Mouse (Mus musculus) retina, embryonic 14.5 days (tissue): ENCODE measurements around the gene Ttbk1.
"Not testable (repeated sequence)": the region's sequence is repeated elsewhere in the genome, so short reads cannot be mapped to it uniquely, and the experiment has no call there.

Source experiments
- DNase-seq: peaks from one replicate; pipeline ENCODE4 v3.0.0-alpha.2; 2015; ENCODE audit warnings: low spot score

The Ttbk1 gene

DNA sequence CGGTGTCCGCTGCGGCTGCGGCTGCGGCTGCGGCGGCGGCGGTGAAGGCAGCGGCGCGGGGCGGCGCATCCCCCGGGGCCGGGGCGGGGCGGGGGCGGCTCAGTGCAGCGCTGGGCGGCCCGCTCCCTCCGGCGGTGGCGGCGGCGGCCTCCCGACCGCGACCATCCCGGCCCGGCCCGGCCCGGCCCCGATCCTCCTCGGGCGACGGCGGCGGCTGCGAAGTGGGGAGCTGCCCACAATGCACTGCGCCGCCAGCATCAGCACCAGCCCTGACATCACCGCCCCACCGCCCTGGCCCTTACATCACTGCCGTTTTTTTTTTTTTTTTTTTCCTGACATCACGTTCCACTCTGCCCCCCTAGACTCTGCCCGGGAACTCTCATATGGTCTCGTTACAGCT, at the start of gene Ttbk1:
TSS of gene Ttbk1 (minus strand) at position 245 of the 400 bp plus-strand sequence.
- DNase-seq: peak; percentile 67

- DNase-seq: peak; percentile 87
Measured at GRCm38 (mm10) chr17:46525579-46526307, 38.3 kb upstream of the Ttbk1 start.

GRCm38 (mm10) chr17:46525065-46525464, 37.6 kb upstream of the Ttbk1 start:
- DNase-seq: no peak

- DNase-seq: peak; percentile 13
Measured at GRCm38 (mm10) chr17:46521963-46522668, 34.6 kb upstream of the Ttbk1 start.

GRCm38 (mm10) chr17:46521174-46521573, 33.7 kb upstream of the Ttbk1 start:
- no peak for DNase-seq

DNA sequence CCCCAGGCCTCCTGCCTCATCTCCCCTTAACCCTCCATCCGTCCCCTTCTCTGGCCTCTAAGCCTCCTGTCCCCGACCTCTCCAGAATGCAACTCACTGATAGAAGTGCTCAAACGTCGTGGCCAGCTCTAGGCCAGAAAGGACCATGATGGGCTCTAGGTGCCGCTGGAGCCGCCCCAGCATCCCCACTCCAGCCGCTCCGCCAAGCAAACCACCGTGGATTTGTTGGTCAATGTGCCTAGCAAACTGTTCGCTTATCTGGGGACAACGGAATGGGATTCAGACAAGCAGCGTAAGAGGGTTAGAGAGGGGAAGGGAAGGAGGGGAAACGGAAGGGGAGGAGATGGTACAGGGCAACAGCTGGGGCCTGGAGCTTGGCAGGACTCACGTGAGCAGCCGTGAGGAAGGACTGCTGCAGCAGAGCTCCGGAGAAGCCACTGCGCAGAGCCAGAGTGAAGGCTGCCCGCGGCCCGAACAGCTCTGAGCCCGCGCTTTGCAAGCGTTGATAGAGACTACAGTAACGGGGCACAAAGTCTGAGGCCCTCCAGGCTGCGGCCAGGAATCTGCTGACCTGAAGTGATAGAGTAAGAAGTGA, 33.0 kb upstream of the Ttbk1 start:
- DNase-seq: no peak

- DNase-seq: no peak
Measured at GRCm38 (mm10) chr17:46519971-46520370, 32.5 kb upstream of the Ttbk1 start.

DNA sequence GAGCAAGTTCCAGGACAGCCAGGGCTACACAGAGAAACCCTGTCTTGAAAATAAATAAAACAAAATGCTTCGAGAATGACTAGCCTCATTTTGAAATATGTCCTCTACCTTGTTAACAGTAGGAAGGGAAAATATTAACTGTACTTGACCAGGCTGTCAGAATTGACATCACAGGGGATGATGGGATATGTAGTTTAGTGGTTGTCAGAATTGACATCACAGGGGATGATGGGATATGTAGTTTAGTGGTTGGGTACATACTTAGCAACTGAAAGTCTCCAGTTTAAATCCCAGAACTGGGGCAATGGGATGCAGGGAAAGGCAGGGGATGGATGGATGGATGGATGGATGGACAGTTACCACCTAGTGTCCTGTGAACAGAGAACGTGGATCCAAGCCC, 25.9 kb upstream of the Ttbk1 start:
- DNase-seq: no peak

DNA sequence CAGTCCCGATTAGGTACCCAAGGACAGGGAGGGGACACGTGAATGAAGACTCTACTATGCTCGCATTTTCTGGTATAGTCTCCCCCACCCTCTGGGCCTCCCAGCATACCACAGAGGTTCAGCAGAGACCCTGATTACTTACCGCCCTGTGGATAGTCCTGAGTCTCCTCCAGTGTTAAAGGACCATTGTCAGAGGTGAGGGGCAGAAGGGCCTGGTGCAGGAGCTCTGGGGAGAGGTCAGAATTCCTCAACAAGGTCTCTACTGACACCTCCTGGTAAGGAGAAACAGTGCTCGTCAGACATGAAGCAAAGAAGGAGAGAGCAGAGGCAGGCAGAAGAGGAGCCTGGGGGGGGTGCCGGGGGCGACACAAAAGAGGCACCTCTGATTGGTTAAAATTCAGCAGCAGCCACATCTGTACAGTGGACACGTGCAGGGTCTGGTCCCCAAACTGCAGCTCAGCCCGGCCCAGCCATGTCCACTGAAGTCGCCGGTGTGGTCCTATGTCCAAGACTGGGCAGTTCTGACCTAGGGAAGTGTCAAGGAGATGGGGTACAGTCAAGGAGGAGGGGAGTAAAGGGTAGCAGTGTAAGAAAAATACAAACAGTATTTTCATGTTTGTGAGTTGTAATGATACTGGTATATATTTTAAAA, 23.7 kb upstream of the Ttbk1 start:
- DNase-seq: peak; percentile 77

- no peak for DNase-seq
Measured at GRCm38 (mm10) chr17:46505617-46506016, 18.1 kb upstream of the Ttbk1 start.

DNA sequence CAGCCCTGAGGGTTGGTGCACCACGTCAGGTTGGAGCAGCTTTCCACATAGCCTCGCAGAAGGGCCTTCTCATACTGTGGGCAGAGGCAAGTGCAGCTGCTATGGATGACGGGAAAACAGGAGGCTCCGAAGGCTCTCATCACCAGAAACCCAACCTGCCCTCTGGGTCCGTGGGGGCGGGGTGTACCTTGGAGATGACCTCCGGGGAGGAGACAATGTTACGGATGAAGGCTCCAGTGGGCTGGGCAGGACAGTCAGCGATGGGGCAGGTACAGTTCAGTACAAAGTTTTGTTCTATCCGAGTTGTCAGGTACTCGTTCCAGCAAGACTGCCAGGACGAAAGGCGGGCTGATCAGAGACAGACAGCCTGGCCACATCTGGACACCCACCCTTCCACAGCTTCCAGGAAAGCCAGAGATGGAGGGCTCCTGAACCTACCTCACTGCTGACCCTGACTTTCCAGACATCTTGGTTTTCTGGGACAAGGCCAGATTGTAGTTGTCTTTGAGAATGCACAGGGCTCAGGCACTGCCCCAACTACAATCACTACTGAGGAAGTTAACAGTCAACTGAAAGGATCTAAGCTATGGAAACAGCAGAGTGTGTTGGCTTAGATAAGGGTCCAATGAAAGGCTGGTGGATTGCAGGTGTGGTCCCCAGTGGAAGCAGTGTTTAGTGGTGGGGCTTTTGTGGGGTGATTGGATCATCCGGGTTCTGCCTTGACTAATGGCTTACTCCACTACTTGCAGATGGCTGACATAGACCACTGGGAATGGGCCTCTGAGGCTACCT, 16.6 kb upstream of the Ttbk1 start:
- DNase-seq: no peak

DNA sequence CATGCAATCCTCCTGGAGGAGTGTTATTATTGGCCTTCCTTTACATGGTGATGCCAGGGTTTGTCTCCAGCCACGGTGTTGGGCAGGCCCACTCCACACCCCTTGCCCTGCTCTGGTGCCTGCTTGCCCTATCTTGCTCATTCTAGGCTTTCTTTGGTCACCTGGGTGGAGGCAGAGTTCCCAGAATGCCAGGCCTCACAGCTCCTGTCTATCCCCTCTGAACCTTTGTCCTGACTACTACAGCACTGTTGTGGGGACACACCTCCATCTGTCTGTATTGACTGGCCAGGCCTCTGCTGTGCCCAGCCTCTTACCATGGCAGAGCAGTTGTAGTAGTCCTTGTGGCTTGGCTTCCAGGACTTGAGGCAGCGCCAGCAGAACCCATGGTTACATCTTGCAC, 15.3 kb upstream of the Ttbk1 start:
- DNase-seq: no peak

GRCm38 (mm10) chr17:46497956-46498355, 10.5 kb upstream of the Ttbk1 start:
- no peak for DNase-seq

GRCm38 (mm10) chr17:46496623-46497434, 9.4 kb upstream of the Ttbk1 start, which contains the start of gene Dnph1:
TSS of gene Dnph1 (plus strand) at chr17:46496711.
- DNase-seq: peak; percentile 90

DNA sequence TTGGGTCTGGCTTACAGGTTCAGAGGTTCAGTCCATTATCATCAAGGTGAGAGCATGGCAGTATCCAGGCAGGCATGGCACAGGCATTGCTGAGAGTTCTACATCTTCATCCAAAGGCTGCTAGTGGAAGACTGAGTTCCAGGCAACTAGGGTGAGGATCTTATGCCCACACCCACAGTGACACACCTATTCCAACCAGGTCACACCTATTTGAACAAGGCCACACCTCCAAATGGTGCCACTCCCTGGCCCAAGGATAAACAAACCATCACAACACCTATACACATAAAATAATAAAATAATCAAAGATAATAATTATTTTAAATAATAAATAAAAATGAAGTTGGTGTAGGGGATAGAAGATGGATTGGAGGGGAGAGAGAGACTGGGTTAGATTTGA, 8.6 kb upstream of the Ttbk1 start:
- not testable (repeated sequence) for DNase-seq

DNA sequence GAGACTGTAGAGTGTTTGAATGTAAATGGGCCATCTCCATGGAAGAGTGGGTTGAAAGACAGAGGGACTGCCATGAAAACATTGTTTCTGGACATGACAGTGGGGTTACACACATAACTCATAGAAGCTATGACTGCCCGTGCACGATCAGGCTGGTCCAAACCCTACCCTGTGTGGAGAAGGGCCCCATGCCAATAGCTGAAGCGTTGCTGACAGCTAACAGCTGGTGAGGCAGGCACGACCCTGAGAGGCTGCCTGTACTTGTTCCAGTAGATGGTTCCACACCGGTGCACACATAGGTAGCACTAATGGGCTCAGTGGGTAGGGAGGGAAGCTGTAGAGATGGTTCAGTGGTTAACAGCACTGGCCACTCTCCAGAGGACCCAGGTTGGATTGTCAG, 8.0 kb upstream of the Ttbk1 start:
- no peak for DNase-seq

- DNase-seq: peak; percentile 18
Measured at GRCm38 (mm10) chr17:46486995-46487394, 480 bp downstream of the Ttbk1 start.

DNA sequence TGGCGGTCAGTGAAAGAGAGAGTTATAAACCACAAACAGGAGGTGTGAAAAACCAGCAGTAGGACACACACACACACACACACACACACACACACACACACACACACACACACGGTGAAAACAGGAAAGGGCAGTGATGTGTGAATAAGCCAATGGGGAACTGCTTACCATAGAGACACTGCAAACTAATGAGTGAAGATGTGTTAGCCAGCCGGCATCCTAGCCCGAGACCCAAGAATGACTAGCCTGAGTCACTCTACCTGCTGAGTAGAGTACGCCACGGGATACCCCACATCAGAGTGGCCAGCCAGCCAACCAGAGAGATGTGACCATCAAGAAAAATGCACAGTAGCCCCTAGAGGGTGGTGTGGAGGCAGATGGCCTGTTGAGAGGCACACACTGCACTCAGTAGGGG, 3.0 kb downstream of the Ttbk1 start:
- peak; percentile 50 for DNase-seq

- DNase-seq: peak; percentile 47
Measured at GRCm38 (mm10) chr17:46484021-46484431, 3.4 kb downstream of the Ttbk1 start.

DNA sequence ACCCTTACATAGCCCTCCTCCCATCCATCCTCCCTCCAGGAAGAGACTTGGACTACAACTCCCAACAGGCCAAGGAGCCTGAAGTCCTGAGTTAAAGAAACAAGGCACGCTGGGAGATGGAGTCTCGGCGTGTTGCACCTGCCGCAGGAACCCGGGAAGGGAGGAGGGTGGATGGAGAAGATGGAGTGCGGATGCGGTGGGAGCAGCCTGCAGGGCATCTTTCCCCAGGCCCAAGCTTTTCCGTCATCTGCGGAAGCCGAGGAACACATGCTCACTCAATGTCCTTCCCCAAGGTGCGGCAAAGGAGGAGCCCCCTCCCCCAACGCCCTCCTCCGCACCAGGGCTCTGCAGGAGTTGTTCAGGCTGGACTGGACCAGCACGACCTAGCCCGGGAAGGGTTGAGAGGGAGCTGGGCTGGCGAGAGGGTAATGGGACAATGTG, 3.9 kb downstream of the Ttbk1 start:
- DNase-seq: peak; percentile 73

- DNase-seq: no peak
Measured at GRCm38 (mm10) chr17:46477286-46477685, 10.2 kb downstream of the Ttbk1 start.
